Mouse (Mus musculus) telencephalon, adult 2 months (tissue): ENCODE results near the gene Timm13.
A peak's percentile ranks its signal among the peaks of the same experiment; 100 is the strongest.

ENCODE experiments used
- DNase-seq: peaks from one replicate; pipeline ENCODE4 v3.0.0-alpha.2; 2011; ENCODE audit warnings: low read depth, low spot score

The Timm13 gene

GRCm38 (mm10) chr10:80900318-80901247 is at the start of gene Timm13:
TSS of gene Timm13 (minus strand) at chr10:80900969.
- DNase-seq: peak; percentile 100

- DNase-seq: no peak
These were observed 49.5 kb upstream of the Timm13 start for GRCm38 (mm10) chr10:80950314-80950713.

- no peak for DNase-seq
These were observed 48.3 kb upstream of the Timm13 start for GRCm38 (mm10) chr10:80949081-80949480.

DNA sequence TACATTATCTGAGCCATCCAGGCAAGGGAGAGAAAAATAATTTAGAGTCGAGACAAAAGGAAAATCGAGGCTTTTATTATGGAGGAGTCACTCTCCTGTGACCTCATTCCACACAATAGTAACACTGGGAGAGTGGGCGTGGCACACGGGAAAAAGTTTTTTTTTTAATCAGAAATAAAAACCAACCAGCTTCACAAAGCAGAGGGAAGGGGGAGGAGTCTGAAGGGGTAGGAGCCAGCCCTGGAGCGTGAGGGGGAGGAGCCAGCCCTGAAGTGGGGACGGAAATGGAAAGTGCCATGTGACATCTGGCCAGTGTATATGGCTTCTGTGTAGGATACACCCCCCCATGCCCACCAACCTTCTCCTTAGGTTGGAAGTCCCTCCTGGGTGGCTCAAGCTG is 47.8 kb upstream of the Timm13 start:
- no peak for DNase-seq

DNA sequence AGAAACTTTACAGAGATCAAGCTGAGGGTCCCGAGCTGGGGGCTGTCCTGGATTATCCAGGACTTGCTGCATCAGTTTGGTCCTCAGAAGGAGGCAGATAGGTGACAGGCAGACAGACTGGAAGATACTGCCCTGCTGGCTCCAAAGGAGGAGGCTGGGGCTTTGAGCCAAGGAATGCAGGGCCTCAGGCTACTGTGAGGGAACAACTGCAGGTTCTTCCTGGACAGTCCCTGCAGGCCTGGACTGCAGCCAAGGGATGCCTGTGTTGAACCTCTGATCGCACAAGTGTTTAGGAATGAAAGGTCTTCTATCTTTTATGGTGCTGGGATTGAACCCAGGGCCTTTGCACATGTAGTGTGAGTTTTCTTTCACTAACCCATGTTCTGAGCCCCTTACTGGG is 47.0 kb upstream of the Timm13 start:
- no peak for DNase-seq

GRCm38 (mm10) chr10:80946684-80947437 is 46.1 kb upstream of the Timm13 start:
- DNase-seq: no peak

GRCm38 (mm10) chr10:80944231-80944630 is 43.5 kb upstream of the Timm13 start:
- no peak for DNase-seq

DNA sequence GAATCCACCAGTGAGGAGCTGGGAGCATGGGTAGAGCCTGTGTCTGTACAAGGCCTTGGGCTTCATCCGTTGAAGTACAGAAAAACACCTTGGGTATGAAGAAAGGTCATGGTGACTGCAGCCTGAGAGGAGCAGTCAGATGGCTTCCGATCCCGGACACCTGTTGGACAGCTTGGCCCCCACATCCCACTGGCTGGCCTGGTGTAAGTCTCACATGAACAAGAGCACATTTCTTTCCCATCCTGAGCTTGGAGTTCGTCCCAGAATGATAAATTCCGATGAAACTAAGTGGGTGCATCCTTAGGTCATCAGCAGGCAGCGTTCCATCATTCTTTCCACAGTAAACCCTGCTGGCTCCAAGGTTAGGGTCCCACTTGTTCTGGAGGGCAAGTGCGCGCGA is 42.9 kb upstream of the Timm13 start:
- DNase-seq: no peak

- DNase-seq: no peak
These were observed 42.1 kb upstream of the Timm13 start for GRCm38 (mm10) chr10:80942919-80943318.

DNA sequence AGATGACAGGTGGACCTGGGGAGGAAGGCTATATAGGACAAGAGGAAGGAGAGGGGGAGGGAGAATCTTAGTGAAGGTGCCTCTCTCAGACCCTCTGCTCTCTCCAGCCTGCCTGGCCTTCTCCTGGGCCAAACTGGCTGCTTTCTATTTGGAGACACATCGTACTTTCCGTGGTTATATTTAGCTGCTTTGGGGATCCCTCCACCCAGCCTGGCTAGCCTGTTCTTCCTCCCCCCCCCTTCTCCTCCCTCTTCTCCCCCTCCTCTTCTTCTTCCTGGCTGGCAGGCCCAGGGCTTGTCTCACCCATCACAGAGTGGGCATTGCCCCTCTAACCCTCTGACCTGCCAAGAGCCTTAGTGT is 40.2 kb upstream of the Timm13 start:
- no peak for DNase-seq

GRCm38 (mm10) chr10:80940320-80940987 is 39.7 kb upstream of the Timm13 start:
- no peak for DNase-seq

- DNase-seq: peak; percentile 65
These were observed 38.9 kb upstream of the Timm13 start for GRCm38 (mm10) chr10:80939671-80940070.

DNA sequence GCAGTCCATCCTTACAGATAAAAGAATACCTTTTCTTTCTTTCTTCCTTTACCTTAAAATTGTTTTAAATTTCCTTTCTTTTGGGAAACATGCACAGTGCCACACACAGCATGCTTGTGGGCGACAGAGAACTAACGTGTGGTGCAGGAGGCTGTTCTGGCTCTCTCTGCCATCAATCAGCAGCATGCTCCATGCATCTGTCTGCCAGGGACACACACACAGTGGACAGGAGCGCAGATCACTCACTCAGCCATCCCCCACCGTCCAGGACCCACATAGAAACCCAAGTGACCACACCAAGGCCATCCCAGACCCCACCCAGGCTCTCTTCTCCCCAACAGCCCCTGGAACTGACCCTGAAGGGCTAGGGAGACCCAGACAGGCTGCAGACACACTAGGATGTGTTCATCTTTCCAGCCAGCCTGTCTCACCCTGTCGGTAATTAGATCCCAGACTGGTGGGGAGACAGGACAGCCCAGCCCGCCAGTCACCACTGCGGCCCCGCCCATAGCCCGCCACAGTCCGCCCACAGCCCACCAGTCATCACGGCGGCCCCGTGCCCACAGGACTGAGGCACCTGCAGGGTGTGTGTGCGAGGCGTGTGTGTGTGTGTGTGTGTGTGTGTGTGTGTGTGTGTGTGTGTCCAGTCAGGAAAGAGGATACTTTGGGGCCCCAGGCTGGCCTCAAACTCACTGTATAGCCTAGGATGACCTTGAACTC is 38.2 kb upstream of the Timm13 start:
- DNase-seq: no peak

DNA sequence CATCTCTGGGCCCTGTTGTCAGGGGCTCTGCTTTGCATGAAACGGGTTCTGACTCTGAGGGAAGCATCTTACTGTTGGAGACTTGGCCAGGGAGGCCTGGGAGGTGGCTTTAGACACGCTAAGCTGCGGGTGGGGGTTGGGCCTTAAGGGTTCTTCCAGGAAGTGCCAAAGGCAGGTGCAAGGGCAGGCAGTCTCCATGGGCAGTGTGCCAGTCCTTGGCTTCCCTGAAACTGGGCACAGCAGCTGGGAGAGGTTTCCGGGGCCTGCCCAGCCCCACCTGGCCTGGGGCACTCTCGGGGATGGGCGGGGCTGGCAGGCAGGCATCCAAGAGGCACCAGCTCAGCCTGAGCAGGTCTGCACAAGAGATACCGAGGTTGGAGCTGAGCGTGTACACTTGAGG is 36.9 kb upstream of the Timm13 start:
- DNase-seq: no peak

- no peak for DNase-seq
These were observed 36.0 kb upstream of the Timm13 start for GRCm38 (mm10) chr10:80936810-80937164.

- DNase-seq: no peak
These were observed 35.5 kb upstream of the Timm13 start for GRCm38 (mm10) chr10:80936135-80936809.

GRCm38 (mm10) chr10:80935698-80936097 is 34.9 kb upstream of the Timm13 start:
- DNase-seq: no peak

DNA sequence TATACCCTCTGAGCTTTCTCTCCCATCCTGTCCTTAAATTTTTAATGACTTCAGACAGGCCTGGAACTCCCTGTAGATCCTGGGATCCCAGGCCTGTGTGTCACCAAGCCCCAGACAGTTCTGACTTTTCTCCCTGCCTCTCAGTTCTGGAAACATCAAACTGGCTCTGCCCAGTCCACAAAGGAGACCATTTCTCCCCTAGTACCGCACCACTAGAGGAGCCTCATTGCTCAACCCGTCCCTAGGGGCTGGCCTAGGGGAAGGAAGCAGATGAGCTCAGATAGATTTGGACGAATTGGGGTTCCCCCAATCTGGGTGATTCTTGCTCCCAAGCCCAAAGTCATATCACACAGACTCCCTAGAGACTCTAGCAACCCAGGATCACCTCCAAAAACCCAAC is 34.5 kb upstream of the Timm13 start:
- no peak for DNase-seq

GRCm38 (mm10) chr10:80934136-80934985 is 33.6 kb upstream of the Timm13 start:
- no peak for DNase-seq

DNA sequence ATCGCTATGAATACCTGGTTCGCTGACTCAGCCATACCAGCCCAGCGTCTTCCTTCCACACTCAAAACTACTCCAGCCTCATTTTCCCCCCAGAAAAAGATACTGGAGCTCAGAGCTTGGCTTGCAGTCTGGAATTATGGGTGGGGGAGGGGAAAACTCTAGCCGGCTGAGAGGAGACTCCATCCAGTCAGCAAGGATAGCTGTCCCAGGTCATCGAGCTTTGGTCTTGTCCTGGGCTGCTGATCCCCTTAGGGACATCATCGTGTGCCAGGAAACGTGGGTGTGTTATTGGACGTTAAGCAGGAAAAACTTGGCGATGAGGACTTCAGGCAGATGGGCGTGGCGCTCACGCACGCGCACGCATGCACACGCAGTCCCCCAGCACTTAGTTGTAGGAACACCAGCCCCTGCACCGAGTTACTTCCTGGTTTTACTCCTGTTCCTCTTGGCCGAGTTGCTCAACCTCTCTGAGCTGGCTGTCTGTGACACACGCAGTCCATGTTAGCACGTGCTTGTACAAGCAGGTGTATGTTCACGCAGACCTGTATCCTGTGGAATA is 32.7 kb upstream of the Timm13 start:
- no peak for DNase-seq
